Mouse (Mus musculus) megakaryocyte-erythroid progenitor cell, adult 5 weeks (primary cell): Measurements from ENCODE around the gene Mrvi1. TPM values are rescaled to one million over a fixed set of nuclear protein-coding genes. Genes with fewer than 3 reads are reported as not detected.

ENCODE experiments used
- polyA plus RNA-seq: library from polyadenylated mRNA; stranded (reverse); fragments of >175 nt; gene quantifications from 2 replicates; pipeline ENCODE4 v1.2.3, GENCODE M21; 2012

Mrvi1 gene
- 1.4 and 2.6 TPM in 2 replicates for polyA plus RNA-seq

DNA sequence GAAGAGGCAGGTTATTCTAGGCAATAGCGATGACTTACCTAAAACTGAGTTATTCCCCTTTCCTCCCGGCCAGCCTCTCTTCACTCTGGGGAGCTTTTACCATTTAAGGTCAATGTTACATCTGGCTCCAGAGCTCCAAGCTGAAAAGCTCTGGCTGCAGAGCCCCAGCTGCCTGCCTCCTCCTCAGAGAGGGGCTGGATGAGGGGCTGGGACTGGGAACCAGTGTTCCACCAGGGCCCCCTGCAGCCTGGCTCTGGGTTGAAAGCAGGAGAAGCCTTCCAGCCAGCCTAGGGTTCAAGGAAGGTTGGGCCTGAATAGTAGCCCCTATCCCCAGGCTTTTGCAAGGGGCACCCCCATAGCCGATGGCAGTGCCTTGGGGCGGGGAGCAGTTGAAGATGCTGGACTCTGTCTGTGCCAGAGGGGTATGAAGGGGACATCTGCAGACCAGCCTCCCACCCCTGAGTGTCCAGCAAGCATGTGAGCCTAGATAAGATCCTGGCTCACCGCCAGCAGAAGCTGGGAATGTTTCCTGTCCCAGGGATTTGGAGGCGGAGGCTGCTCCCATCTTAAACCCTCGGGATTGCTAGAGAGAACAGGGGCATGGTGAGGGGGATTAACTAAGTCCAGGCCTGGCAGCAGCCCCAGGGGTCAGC lies at the start of gene Mrvi1:
Gene Mrvi1 (minus strand): TSS at position 409 of the 653 bp plus-strand sequence.

DNA sequence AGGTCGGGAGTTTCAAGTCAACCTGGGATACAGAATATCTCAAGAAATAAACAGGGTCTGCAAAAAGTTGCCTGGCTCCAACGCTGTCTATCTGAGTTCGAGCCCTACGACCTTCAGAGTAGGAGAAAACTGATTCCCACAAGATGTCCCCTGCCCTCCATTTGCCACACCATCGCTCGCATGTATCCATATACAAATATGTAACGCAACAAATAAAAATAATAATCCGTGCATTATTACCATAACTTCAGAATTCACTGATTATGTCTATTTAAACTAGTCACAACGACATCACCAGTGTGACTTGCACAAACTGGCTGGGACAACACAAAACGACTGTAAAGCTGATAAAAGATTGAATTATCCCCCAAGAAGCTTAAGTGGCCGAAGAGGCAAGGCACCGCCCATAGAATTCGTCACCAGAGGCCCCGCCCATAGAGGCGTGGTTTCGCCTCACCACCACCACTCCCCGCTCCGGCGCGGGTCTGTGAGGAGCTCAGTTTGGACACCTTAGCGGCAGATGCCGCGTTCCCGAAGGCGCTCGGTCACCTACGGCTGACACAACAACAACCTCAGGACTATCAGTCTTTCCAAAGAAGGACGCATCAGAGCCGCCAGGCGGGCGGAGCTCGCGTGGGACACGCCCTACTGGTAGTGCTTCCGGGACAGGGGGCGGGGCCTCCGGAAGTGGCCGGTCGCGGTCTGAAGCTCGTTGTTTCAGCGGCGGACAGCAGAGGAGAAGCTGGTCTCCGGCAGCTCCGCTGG lies 46.2 kb upstream of the Mrvi1 start, which contains the start of gene Ctr9:
Gene Ctr9 (plus strand): TSS at position 671 of the 765 bp plus-strand sequence.

GRCm38 (mm10) chr7:110862751-110863289 lies 119.4 kb downstream of the Mrvi1 start, which contains the start of gene Lyve1:
Gene Lyve1 (minus strand): TSS chr7:110863239.

GRCm38 (mm10) chr7:110843916-110844874 lies 138.1 kb downstream of the Mrvi1 start, which contains the start of gene Rnf141:
Gene Rnf141 (minus strand): TSS chr7:110844457.

Other genes starting within 250 kb of the Mrvi1 start
- gene Ampd3, start 214.3 kb downstream of the Mrvi1 start, polyA plus RNA-seq: 4.5 and 5.1 TPM in 2 replicates
- gene Rnf141, start 138.0 kb downstream of the Mrvi1 start, polyA plus RNA-seq: 1.6 and 2.1 TPM in 2 replicates
- gene Lyve1, start 119.2 kb downstream of the Mrvi1 start, polyA plus RNA-seq: not detected in 2 replicates
- gene Ctr9, start 46.5 kb upstream of the Mrvi1 start, polyA plus RNA-seq: 11.1 and 17.5 TPM in 2 replicates
- 1,573 and 1,899 TPM in 2 replicates for gene Eif4g2, start 100.6 kb upstream of the Mrvi1 start, polyA plus RNA-seq